Mouse (Mus musculus): ENCODE results near the gene Snapc4.

The Snapc4 gene

GRCm38 (mm10) chr2:26339204-26339551 is 41.3 kb downstream of the Snapc4 start:
- peak; percentile 65 to 73 for DNase-seq

- peak; percentile 77 to 83 for DNase-seq
Observed at GRCm38 (mm10) chr2:26338302-26339203, 41.9 kb downstream of the Snapc4 start.

- DNase-seq, result no peak
Observed at GRCm38 (mm10) chr2:26330702-26331101, 49.8 kb downstream of the Snapc4 start.

- DNase-seq, result no peak
Observed at GRCm38 (mm10) chr2:26330056-26330468, 50.4 kb downstream of the Snapc4 start.

- no peak for DNase-seq
Observed at GRCm38 (mm10) chr2:26329402-26329801, 51.1 kb downstream of the Snapc4 start.

GRCm38 (mm10) chr2:26327852-26328251 is 52.6 kb downstream of the Snapc4 start:
- DNase-seq, result no peak

- DNase-seq, result peak; percentile 63 to 76
Observed at GRCm38 (mm10) chr2:26325386-26326181, 54.9 kb downstream of the Snapc4 start.

- peak; percentile 51 to 61 for DNase-seq
Observed at GRCm38 (mm10) chr2:26324917-26325316, 55.5 kb downstream of the Snapc4 start.

GRCm38 (mm10) chr2:26323589-26324325 is 56.7 kb downstream of the Snapc4 start:
- no peak for DNase-seq

- DNase-seq, result peak; percentile 46 to 55
Observed at GRCm38 (mm10) chr2:26320245-26321185, 59.9 kb downstream of the Snapc4 start.

GRCm38 (mm10) chr2:26319519-26320244 is 60.8 kb downstream of the Snapc4 start:
- peak; percentile 52 to 54 for DNase-seq

GRCm38 (mm10) chr2:26319109-26319508 is 61.3 kb downstream of the Snapc4 start:
- peak; percentile 46 to 55 for DNase-seq

- peak; percentile 24 for DNase-seq
Observed at GRCm38 (mm10) chr2:26317991-26318672, 62.3 kb downstream of the Snapc4 start.

GRCm38 (mm10) chr2:26317371-26317770 is 63.1 kb downstream of the Snapc4 start:
- peak; percentile 16 to 30 for DNase-seq

GRCm38 (mm10) chr2:26316576-26317246 is 63.7 kb downstream of the Snapc4 start:
- DNase-seq, result peak; percentile 57 to 65

- peak; percentile 86 to 87 for DNase-seq
Observed at GRCm38 (mm10) chr2:26315925-26316311, 64.5 kb downstream of the Snapc4 start.

- DNase-seq, result peak; percentile 89 to 92
Observed at GRCm38 (mm10) chr2:26315072-26315924, 65.2 kb downstream of the Snapc4 start, which contains the start of gene Gpsm1. Gene Gpsm1, plus strand, starts transcription at chr2:26315515.

GRCm38 (mm10) chr2:26314281-26315071 is 66.0 kb downstream of the Snapc4 start:
- DNase-seq, result peak; percentile 86 to 90

All from cerebellum, postnatal 14 days (tissue).